Mouse (Mus musculus) midbrain, embryonic 12.5 days (tissue): ENCODE measurements around the gene Prokr2. TPM values are rescaled to one million over a fixed set of nuclear protein-coding genes. Genes with fewer than 3 reads are reported as not detected.

Experiments
- ATAC-seq: fragments of 200-750 bp; cut with Nextera tagmentation; 2 replicates; pipeline ENCODE4 v1.8.0; 2017; ENCODE audit warnings: low read depth, moderate TSS enrichment, moderate library complexity; ENCODE audit not compliant: low FRiP score
- H3K27ac ChIP-seq: fragments of 300-500 bp; sonication (generic); replicated peaks from 2 replicates; pipeline ENCODE4 v1.5.1; 2016; ENCODE audit warnings: mild to moderate bottlenecking
- H3K27me3 ChIP-seq: fragments of 300-500 bp; sonication (generic); 2 replicates; pipeline ENCODE4 v1.6.1; 2016; ENCODE audit warnings: mild to moderate bottlenecking
- H3K36me3 ChIP-seq: fragments of 300-500 bp; sonication (generic); 2 replicates; pipeline ENCODE4 v1.6.1; 2016
- H3K4me1 ChIP-seq: fragments of 300-500 bp; sonication (generic); 2 replicates; pipeline ENCODE4 v1.6.1; 2016
- H3K4me2 ChIP-seq: fragments of 300-500 bp; sonication (generic); replicated peaks from 2 replicates; pipeline ENCODE4 v1.6.1; 2016; ENCODE audit warnings: mild to moderate bottlenecking, moderate library complexity
- H3K4me3 ChIP-seq: fragments of 300-500 bp; sonication (generic); 2 replicates; pipeline ENCODE4 v1.5.1; 2016; ENCODE audit warnings: mild to moderate bottlenecking
- H3K9ac ChIP-seq: fragments of 300-500 bp; sonication (generic); replicated peaks from 2 replicates; pipeline ENCODE4 v1.6.1; 2016; ENCODE audit warnings: mild to moderate bottlenecking, moderate library complexity
- H3K9me3 ChIP-seq: fragments of 300-500 bp; sonication (generic); 2 replicates; pipeline ENCODE4 v1.6.1; 2016; ENCODE audit warnings: mild to moderate bottlenecking
- WGBS: fragments of 180-500 bp; shearing (Covaris S2); methylation state at CpG from one replicate; pipeline ENCODE4 v1.1.7; 2016; 5-methylcytosine and 5-hydroxymethylcytosine counted together
- polyA plus RNA-seq: library from polyadenylated mRNA; unstranded; fragments of >200 nt; fragmentation: Nextera tagmentation; extraction: Ambion mirVana; gene quantifications from 2 replicates; pipeline ENCODE4 v1.2.1, GENCODE M21; 2016

Prokr2 gene
- polyA plus RNA-seq = 1.5 and 2.0 TPM in 2 replicates

- 2% methylated on average over 26 of the region's 29 CpGs for WGBS
- peak; percentile 75 for ATAC-seq
- Histone ChIP-seq H3K27ac (no peak within 1 kb of the TSS), H3K4me1 (peaks cover 11% of the 10 kb centered on the region), H3K27me3 (peaks cover 68% of the 10 kb centered on the region), H3K9me3 (no peaks in the 10 kb centered on the region), H3K4me2 (peak within 1 kb of the TSS; percentile 80), H3K36me3 (no peaks in the 10 kb centered on the region), H3K9ac (peak within 1 kb of the TSS; percentile 51), H3K4me3 (peak within 1 kb of the TSS; percentile 51)
These were observed at the start of gene Prokr2 for GRCm38 (mm10) chr2:132385194-132385838. Prokr2 (minus strand) TSS chr2:132385447.

DNA sequence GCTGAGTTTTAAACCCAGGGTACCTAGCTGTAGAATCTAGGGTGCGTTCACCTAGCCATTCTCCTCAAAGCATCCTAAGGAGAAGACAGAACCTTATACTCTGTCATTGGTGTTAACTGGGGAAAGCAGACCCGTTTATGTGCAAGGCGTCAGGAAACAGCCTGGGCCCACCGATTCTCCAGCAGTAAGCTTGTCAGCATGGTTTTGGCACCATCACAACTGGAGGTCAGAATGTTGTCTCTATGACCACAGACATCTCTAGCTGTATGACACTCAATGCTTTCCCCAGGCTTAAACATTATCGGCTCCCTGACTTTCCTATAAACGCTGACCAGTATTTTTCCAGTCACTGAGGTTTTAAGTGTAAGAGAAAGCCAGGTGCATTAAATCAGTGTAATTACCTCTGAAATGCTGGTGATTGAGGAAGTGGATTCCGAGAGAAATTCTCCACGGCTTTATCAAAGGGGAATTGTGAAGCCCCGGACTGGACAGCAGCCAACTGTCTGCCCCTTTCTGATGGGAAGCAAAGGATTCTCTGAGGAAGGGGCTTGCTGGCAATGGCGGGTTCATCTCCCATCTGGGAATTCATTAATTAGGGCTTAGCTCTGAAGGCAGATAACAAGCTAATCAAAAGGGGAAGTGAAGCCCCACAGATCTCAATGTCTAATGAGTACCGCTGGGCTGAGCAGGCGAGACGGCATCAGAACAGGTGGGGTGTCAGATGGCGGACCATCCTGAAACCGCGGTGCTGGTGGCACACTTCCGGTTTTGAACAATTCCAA is 42.1 kb upstream of the Prokr2 start:
- peaks cover 12% of the 10 kb centered on the region for H3K4me1 ChIP-seq
- ATAC-seq = peak; percentile 72
- no peak overlapping the region for H3K4me3 ChIP-seq
- 0 out of 2 replicates have a peak, but pooled peaks cover 3% of the 10 kb centered on the region for H3K27me3 ChIP-seq
- H3K9ac ChIP-seq = no peak overlapping the region
- peak overlapping the region; percentile 49 for H3K27ac ChIP-seq
- WGBS = 72% methylated on average over 17 of the region's 17 CpGs
- no peaks in the 10 kb centered on the region for H3K9me3 ChIP-seq
- no peaks in the 10 kb centered on the region for H3K36me3 ChIP-seq
- H3K4me2 ChIP-seq = no peak overlapping the region

DNA sequence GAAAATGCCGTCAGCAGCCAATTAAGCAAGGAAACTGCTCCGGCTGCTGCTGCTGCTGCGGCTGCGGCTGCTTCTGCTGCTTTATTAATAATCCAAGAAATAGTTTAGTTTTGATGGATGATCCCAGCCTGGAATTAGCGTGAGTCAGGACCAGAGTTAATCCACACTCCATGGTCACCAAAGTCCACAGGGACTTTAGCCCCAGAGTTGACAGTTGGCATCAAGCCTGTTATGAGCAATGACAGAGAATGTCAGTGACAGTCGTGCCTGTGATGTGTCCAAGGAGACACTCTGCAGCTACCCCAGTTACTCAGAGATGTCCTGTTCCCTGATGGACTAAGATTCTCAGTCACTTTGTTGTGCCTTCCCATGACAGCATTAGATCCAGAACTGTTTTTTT is 40.3 kb upstream of the Prokr2 start:
- Histone ChIP-seq H3K9me3 (no peaks in the 10 kb centered on the region), H3K27ac (no peak overlapping the region), H3K27me3 (0 out of 2 replicates have a peak, but pooled peaks cover 3% of the 10 kb centered on the region), H3K9ac (no peak overlapping the region), H3K4me1 (peaks cover 12% of the 10 kb centered on the region), H3K4me3 (no peak overlapping the region), H3K4me2 (no peak overlapping the region), H3K36me3 (no peaks in the 10 kb centered on the region)
- WGBS = 70% methylated on average over 6 of the region's 6 CpGs
- no peak for ATAC-seq

DNA sequence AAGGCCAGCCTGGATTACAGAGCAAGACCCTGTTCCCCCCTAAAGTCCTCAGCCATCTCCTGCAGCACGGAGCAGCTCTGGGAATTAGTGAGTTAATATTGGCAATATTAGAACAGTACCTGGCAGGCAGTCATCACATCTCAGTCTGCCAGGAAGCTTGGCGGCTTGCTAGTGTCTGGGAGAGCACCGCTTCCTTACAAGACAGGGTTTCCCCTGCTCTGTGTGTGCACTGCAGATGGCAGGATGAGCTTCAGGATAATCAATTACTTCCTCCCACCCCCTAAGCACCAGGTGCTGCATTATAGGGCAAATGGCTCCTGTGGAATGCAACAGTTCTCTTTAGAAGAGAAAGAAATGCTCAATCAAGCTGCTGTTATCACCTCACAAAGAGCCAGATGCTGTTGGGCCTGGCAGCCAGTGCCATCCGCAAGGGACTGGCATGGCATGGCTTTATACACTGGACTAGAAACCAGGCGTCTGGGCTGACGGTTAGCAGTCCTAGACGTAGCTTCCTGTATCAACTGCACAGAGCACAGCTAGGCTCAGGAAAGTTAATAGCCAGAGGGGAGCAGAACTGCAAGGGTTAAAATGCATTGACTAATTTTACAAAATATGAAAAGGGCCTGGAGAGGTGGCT is 38.3 kb upstream of the Prokr2 start:
- Histone ChIP-seq H3K27me3 (0 out of 2 replicates have a peak, but pooled peaks cover 3% of the 10 kb centered on the region), H3K9ac (no peak overlapping the region), H3K36me3 (no peaks in the 10 kb centered on the region), H3K4me1 (peaks cover 12% of the 10 kb centered on the region), H3K4me2 (no peak overlapping the region), H3K9me3 (no peaks in the 10 kb centered on the region), H3K4me3 (no peak overlapping the region), H3K27ac (no peak overlapping the region)
- no peak for ATAC-seq
- 85% methylated on average over 7 of the region's 7 CpGs for WGBS

- Histone ChIP-seq H3K27me3 (0 out of 2 replicates have a peak, but pooled peaks cover 3% of the 10 kb centered on the region), H3K27ac (no peak overlapping the region), H3K9me3 (no peaks in the 10 kb centered on the region), H3K36me3 (no peaks in the 10 kb centered on the region), H3K4me1 (peaks cover 12% of the 10 kb centered on the region), H3K9ac (no peak overlapping the region), H3K4me3 (no peak overlapping the region), H3K4me2 (no peak overlapping the region)
- ATAC-seq = no peak
- WGBS = 88% methylated on average over 9 of the region's 9 CpGs
These were observed 37.6 kb upstream of the Prokr2 start for GRCm38 (mm10) chr2:132422846-132423245.

DNA sequence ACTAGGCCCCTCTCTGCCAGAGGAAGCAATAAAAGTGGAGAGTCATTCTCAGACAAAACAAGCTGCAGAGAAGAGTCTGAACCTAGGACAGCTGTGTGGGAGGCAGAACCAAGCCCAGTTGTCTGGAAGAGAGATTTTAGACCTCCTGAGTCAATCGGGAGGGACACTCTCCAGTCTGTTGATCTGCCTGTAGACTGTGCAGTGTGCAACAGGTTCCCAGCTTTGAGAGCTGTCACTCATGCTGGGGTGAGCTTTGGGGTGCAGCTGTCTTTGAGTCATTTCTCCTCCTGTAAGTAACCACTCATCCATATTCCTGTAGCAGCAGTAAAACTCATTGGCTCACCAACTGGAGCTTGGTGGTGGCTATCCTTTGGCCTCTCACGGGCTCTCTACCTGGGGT is 33.2 kb upstream of the Prokr2 start:
- Histone ChIP-seq H3K4me1 (no peaks in the 10 kb centered on the region), H3K27ac (no peak overlapping the region), H3K4me3 (no peak overlapping the region), H3K36me3 (no peaks in the 10 kb centered on the region), H3K4me2 (no peak overlapping the region), H3K9me3 (no peaks in the 10 kb centered on the region), H3K9ac (no peak overlapping the region), H3K27me3 (0 out of 2 replicates have a peak, but pooled peaks cover 2% of the 10 kb centered on the region)
- WGBS = 79% methylated on average over 2 of the region's 2 CpGs
- no peak for ATAC-seq

DNA sequence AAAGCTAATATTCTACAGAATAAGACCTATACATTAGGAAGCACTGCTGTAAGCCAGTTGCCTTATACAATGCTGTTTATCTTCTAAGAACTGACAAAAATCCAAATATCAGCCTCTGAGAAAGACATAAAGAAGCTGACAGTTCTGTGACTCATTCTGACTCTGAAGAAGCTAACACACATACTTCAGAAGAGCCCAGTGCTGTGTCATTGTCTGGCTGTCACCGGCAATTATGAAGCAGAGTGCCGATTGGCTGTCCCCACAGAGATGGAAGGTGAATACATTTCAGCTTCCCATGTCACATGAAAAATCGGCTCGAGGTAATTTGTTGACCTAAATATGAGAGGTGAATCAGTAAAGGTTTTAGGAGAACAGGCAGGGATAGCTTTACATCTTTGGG is 24.9 kb upstream of the Prokr2 start:
- no peaks in the 10 kb centered on the region for H3K36me3 ChIP-seq
- H3K4me3 ChIP-seq = no peak overlapping the region
- H3K9me3 ChIP-seq = peaks cover 4% of the 10 kb centered on the region; the same call in 1 of the 2 replicates
- 83% methylated on average over 4 of the region's 4 CpGs for WGBS
- no peak overlapping the region for H3K4me2 ChIP-seq
- peaks cover 20% of the 10 kb centered on the region for H3K27me3 ChIP-seq
- no peak for ATAC-seq
- H3K4me1 ChIP-seq = no peaks in the 10 kb centered on the region
- H3K9ac ChIP-seq = no peak overlapping the region
- H3K27ac ChIP-seq = no peak overlapping the region

GRCm38 (mm10) chr2:132398136-132398535 is 12.9 kb upstream of the Prokr2 start:
- Histone ChIP-seq H3K9me3 (peaks cover 11% of the 10 kb centered on the region), H3K27me3 (no peaks in the 10 kb centered on the region; the same call in none of the 2 replicates), H3K36me3 (no peaks in the 10 kb centered on the region), H3K27ac (no peak overlapping the region), H3K9ac (no peak overlapping the region), H3K4me3 (no peak overlapping the region), H3K4me2 (no peak overlapping the region), H3K4me1 (no peaks in the 10 kb centered on the region)
- ATAC-seq = no peak
- 81% methylated on average over 8 of the region's 8 CpGs for WGBS

DNA sequence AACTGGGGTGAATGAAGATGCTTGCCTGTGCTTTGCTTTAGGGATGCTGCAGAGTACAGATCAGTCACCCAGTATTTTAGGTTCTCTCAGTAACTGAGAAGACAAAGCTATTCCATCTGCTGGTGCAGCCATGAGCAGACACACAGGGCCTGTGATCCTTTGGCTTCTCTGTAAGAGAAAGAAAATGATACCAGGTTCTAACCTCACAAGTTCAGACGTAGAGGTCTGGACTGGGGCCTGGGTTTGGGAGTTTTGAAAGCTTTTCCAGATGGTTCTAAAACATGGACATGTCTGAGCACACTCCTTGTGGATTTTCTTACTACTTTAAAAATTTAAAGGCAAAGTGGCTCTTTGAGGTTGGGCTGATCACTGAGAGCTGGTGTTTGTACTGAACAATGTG is 10.5 kb upstream of the Prokr2 start:
- WGBS = 83% methylated on average over 1 of the region's 1 CpGs

GRCm38 (mm10) chr2:132390607-132391160 is 5.4 kb upstream of the Prokr2 start:
- Histone ChIP-seq H3K9me3 (no peaks in the 10 kb centered on the region), H3K27ac (no peak overlapping the region), H3K4me1 (0 out of 2 replicates have a peak, but pooled peaks cover 2% of the 10 kb centered on the region), H3K36me3 (no peaks in the 10 kb centered on the region), H3K9ac (no peak overlapping the region), H3K27me3 (peaks cover 35% of the 10 kb centered on the region), H3K4me2 (no peak overlapping the region), H3K4me3 (no peak overlapping the region)
- WGBS = 91% methylated on average over 8 of the region's 8 CpGs
- ATAC-seq = no peak

More for the DNA sequence above, 10.5 kb upstream of the Prokr2 start:
- Histone ChIP-seq H3K9ac (no peak overlapping the region), H3K27ac (no peak overlapping the region), H3K4me3 (no peak overlapping the region), H3K4me1 (no peaks in the 10 kb centered on the region), H3K36me3 (no peaks in the 10 kb centered on the region), H3K27me3 (no peaks in the 10 kb centered on the region; the same call in none of the 2 replicates), H3K9me3 (peaks cover 11% of the 10 kb centered on the region), H3K4me2 (no peak overlapping the region)
- no peak for ATAC-seq

- H3K27me3 ChIP-seq = peaks cover 47% of the 10 kb centered on the region
- H3K27ac ChIP-seq = no peak overlapping the region
- H3K4me2 ChIP-seq = no peak overlapping the region
- ATAC-seq = no peak
- no peak overlapping the region for H3K9ac ChIP-seq
- H3K4me3 ChIP-seq = no peak overlapping the region
- no peaks in the 10 kb centered on the region for H3K36me3 ChIP-seq
- no peaks in the 10 kb centered on the region for H3K9me3 ChIP-seq
- 28% methylated on average over 7 of the region's 7 CpGs for WGBS
- peaks cover 6% of the 10 kb centered on the region for H3K4me1 ChIP-seq
These were observed 4.3 kb upstream of the Prokr2 start for GRCm38 (mm10) chr2:132389562-132389961.
